8 mouse cellular contexts compared by ENCODE assay signal in genomic region chr11:23124198-23124951, GRCm38 (mm10).
DNase-seq lines count a peak whose midpoint lies in the region; ATAC-seq and TF ChIP-seq lines count a peak whose summit lies in the region.

No protein-coding gene starts in this region.

- H3K9me3 ChIP-seq in midbrain, postnatal 0 days (ENCODE audit: low read length): no peaks in the 10 kb centered on the region

- 5% methylated on average over 25 of the region's 25 CpGs for WGBS in thymus, adult 2 months
- 3% methylated on average over 25 of the region's 25 CpGs for WGBS in liver, adult 2 months
- WGBS in midbrain, postnatal 0 days: 1% methylated on average over 24 of the region's 25 CpGs

- no peak for TF ChIP-seq POLR2A in thymus, adult 2 months (IDR thresholded peaks at IDR 0.05; ENCODE audit: control insufficient read depth, extremely low read depth, insufficient read depth, low read length, poor library complexity)
- TF ChIP-seq POLR2A in liver, adult 2 months (IDR thresholded peaks at IDR 0.05; ENCODE audit: extremely low read depth, insufficient read depth, low read length): 0 out of 2 replicates have a peak, but pooled peaks have one; percentile 16
- no peak for TF ChIP-seq POLR2A in testis, adult 2 months (IDR thresholded peaks at IDR 0.05; ENCODE audit: control insufficient read depth, low read depth, low read length)

- no peaks in the 10 kb centered on the region for H3K27me3 ChIP-seq in thymus, adult 2 months (ENCODE audit: control insufficient read depth, insufficient read depth, low read length)
- no peaks in the 10 kb centered on the region for H3K27me3 ChIP-seq in liver, adult 2 months (ENCODE audit: control insufficient read depth, insufficient read depth, low read length)
- no peaks in the 10 kb centered on the region for H3K27me3 ChIP-seq in midbrain, postnatal 0 days (ENCODE audit: insufficient read depth, low read length)
- H3K27me3 ChIP-seq in testis, adult 2 months (ENCODE audit: control insufficient read depth, insufficient read depth, low read length): no peaks in the 10 kb centered on the region

- H3K4me2 ChIP-seq in midbrain, postnatal 0 days (ENCODE audit: low read depth, low read length, poor library complexity, severe bottlenecking): peak overlapping the region; percentile 78

- H3K79me2 ChIP-seq in liver, adult 2 months (ENCODE audit: control insufficient read depth, insufficient read depth, low read length): no peaks in the 10 kb centered on the region

- DNase-seq in thymus, adult 2 months: peak; percentile 7
- no peak for DNase-seq in thymus, adult 18-20 months
- peak; percentile 7 for DNase-seq in cerebellum, adult 9-11 months
- DNase-seq in frontal cortex, postnatal 36 days (ENCODE audit: low spot score in 2 of 2): peak; percentile 7 to 8
- DNase-seq in hindlimb bud, embryonic 11.5 days (ENCODE audit: extremely low spot score, low read depth, low spot score): peak; percentile 35
- peak; percentile 46 for DNase-seq in liver, adult 2 months (ENCODE audit: extremely low read depth, low read depth, low spot score)
- DNase-seq in midbrain, postnatal 0 days (ENCODE audit: low spot score): peak; percentile 80

- peaks cover 4% of the 10 kb centered on the region for H3K4me1 ChIP-seq in thymus, adult 2 months (replicated peaks; ENCODE audit: control insufficient read depth, insufficient read depth, low read length)
- H3K4me1 ChIP-seq in liver, adult 2 months (ENCODE audit: control insufficient read depth, insufficient read depth, low read length): peaks cover 5% of the 10 kb centered on the region; the same call in 1 of the 2 replicates
- no peaks in the 10 kb centered on the region for H3K4me1 ChIP-seq in midbrain, postnatal 0 days (ENCODE audit: insufficient read depth, low read length)
- peaks cover 2% of the 10 kb centered on the region for H3K4me1 ChIP-seq in testis, adult 2 months (ENCODE audit: control insufficient read depth, insufficient read depth, low read length)

- H3K4me3 ChIP-seq in thymus, adult 2 months (ENCODE audit: control insufficient read depth, insufficient read depth, low read length): peak overlapping the region; percentile 28
- H3K4me3 ChIP-seq in liver, adult 2 months (ENCODE audit: insufficient read depth, low read depth, low read length): peak overlapping the region; percentile 64
- H3K4me3 ChIP-seq in midbrain, postnatal 0 days (ENCODE audit: low read depth, low read length): peak overlapping the region; percentile 45
- peak overlapping the region; percentile 70 for H3K4me3 ChIP-seq in testis, adult 2 months (ENCODE audit: control insufficient read depth, low read depth, low read length)

- TF ChIP-seq CTCF in thymus, adult 2 months (IDR thresholded peaks at IDR 0.05; ENCODE audit: borderline replicate concordance, control insufficient read depth, extremely low read depth, insufficient read depth, low read length, poor library complexity): no peak
- no peak for TF ChIP-seq CTCF in liver, adult 2 months (IDR thresholded peaks at IDR 0.05; ENCODE audit: low read depth, low read length)
- TF ChIP-seq CTCF in midbrain, postnatal 0 days (IDR thresholded peaks at IDR 0.05): no peak
- TF ChIP-seq CTCF in testis, adult 2 months (IDR thresholded peaks at IDR 0.05; ENCODE audit: control insufficient read depth, insufficient read depth, insufficient replicate concordance, low read depth, low read length): no peak

- H3K36me3 ChIP-seq in thymus, adult 2 months (ENCODE audit: control insufficient read depth, insufficient read depth, low read length): no peaks in the 10 kb centered on the region
- no peaks in the 10 kb centered on the region for H3K36me3 ChIP-seq in liver, adult 2 months (ENCODE audit: control insufficient read depth, insufficient read depth, low read length)
- no peaks in the 10 kb centered on the region for H3K36me3 ChIP-seq in midbrain, postnatal 0 days (ENCODE audit: insufficient read depth, low read length)
- no peaks in the 10 kb centered on the region for H3K36me3 ChIP-seq in testis, adult 2 months (ENCODE audit: control insufficient read depth, insufficient read depth, low read length)

- peak; percentile 96 for ATAC-seq in midbrain, postnatal 0 days (ENCODE audit: low FRiP score)

- no peak overlapping the region for H3K27ac ChIP-seq in thymus, adult 2 months (ENCODE audit: control insufficient read depth, insufficient read depth, low read length)
- no peak overlapping the region for H3K27ac ChIP-seq in liver, adult 2 months (replicated peaks; ENCODE audit: insufficient read depth, low read depth, low read length)
- H3K27ac ChIP-seq in midbrain, postnatal 0 days (ENCODE audit: low read depth, low read length): no peak overlapping the region
- no peak overlapping the region for H3K27ac ChIP-seq in testis, adult 2 months (ENCODE audit: control insufficient read depth, insufficient read depth, low read depth, low read length)

- peak overlapping the region; percentile 67 for H3K9ac ChIP-seq in liver, adult 2 months (ENCODE audit: low read depth, low read length)
- peak overlapping the region; percentile 59 for H3K9ac ChIP-seq in midbrain, postnatal 0 days (replicated peaks; ENCODE audit: low read length, poor library complexity, severe bottlenecking)

Comparison
In these comparisons a context has a peak if more than half of its experiments do, and no peak if none do; other contexts are left out.
1. DNase-seq: peak in thymus, adult 2 months (single experiment), cerebellum, adult 9-11 months (single experiment), frontal cortex, postnatal 36 days (2 of 2), hindlimb bud, embryonic 11.5 days (single experiment), liver, adult 2 months (single experiment) and midbrain, postnatal 0 days (single experiment); none in thymus, adult 18-20 months (0 of 2).
2. Peak in every context shown above with its lines, with median percentiles within 50 percentile points of each other: H3K4me3 ChIP-seq.